In genomic region chr2:18053243-18053950, GRCm38 (mm10) we compare ENCODE assay signal across 18 mouse cellular contexts. TPM values are rescaled to one million over a fixed set of nuclear protein-coding genes. Genes with fewer than 3 reads are reported as not detected.
DNase-seq lines count a peak whose midpoint lies in the region; ATAC-seq and TF ChIP-seq lines count a peak whose summit lies in the region.
"Had no signal": no experiment of that assay in that cellular context is flagged by ENCODE, and none has a peak within 500 bp of the region (broad histone marks: within the 10 kb centered on the region; RNA-seq: fewer than 3 reads in every experiment).

No protein-coding gene starts in this region.

- H3K27me3 ChIP-seq in hindbrain, embryonic 10.5 days (ENCODE audit: insufficient read depth, poor library complexity, severe bottlenecking) = no peaks in the 10 kb centered on the region
- no peaks in the 10 kb centered on the region for H3K27me3 ChIP-seq in hindbrain, postnatal 0 days (ENCODE audit: insufficient read depth, low read length)
- no peaks in the 10 kb centered on the region for H3K27me3 ChIP-seq in forebrain, embryonic 15.5 days
- H3K27me3 ChIP-seq: heart, embryonic 12.5 days; Patski had no signal

- ATAC-seq in hindbrain, postnatal 0 days = no peak
- no peak for ATAC-seq in forebrain, embryonic 15.5 days (replicated peaks)
- ATAC-seq: Patski had no signal

- no peak for TF ChIP-seq CTCF in hindbrain, postnatal 0 days (IDR thresholded peaks at IDR 0.05; ENCODE audit: low read depth)

- no peaks in the 10 kb centered on the region for H3K36me3 ChIP-seq in hindbrain, embryonic 10.5 days
- no peaks in the 10 kb centered on the region for H3K36me3 ChIP-seq in hindbrain, postnatal 0 days (ENCODE audit: insufficient read depth, low read length)
- no peaks in the 10 kb centered on the region for H3K36me3 ChIP-seq in forebrain, embryonic 15.5 days
- H3K36me3 ChIP-seq: heart, embryonic 12.5 days; liver, embryonic 15.5 days had no signal

- H3K9ac ChIP-seq in hindbrain, postnatal 0 days (replicated peaks; ENCODE audit: low read length) = no peak overlapping the region
- H3K9ac ChIP-seq in forebrain, embryonic 15.5 days (replicated peaks) = 0 out of 2 replicates have a peak overlapping the region, but pooled peaks have one; percentile 2
- H3K9ac ChIP-seq: heart, embryonic 12.5 days; liver, embryonic 15.5 days had no signal

- peak overlapping the region; percentile 100 for H3K27ac ChIP-seq in hindbrain, embryonic 10.5 days
- H3K27ac ChIP-seq in hindbrain, postnatal 0 days = no peak overlapping the region
- H3K27ac ChIP-seq in forebrain, embryonic 15.5 days (replicated peaks) = peak overlapping the region; percentile 98
- H3K27ac ChIP-seq: liver, embryonic 15.5 days had no signal

- peaks cover 58% of the 10 kb centered on the region for H3K4me1 ChIP-seq in hindbrain, embryonic 10.5 days (replicated peaks)
- H3K4me1 ChIP-seq in hindbrain, postnatal 0 days (ENCODE audit: insufficient read depth, low read length) = peaks cover 9% of the 10 kb centered on the region; the same call in 1 of the 2 replicates
- peaks cover 63% of the 10 kb centered on the region for H3K4me1 ChIP-seq in forebrain, embryonic 15.5 days

- DNase-seq in hindbrain, embryonic 10.5 days (ENCODE audit: low spot score) = no peak
- DNase-seq in hindbrain, postnatal 0 days (ENCODE audit: low spot score) = no peak
- DNase-seq in Muller cell, postnatal 12 days (ENCODE audit: inconsistent ontology term) = peak; percentile 9
- DNase-seq in embryo, embryonic 11 days = peak; percentile 57
- no peak for DNase-seq in spleen, adult 12 weeks (ENCODE audit: low spot score)
- DNase-seq in cerebellum, postnatal 4 days (ENCODE audit: low spot score in 2 of 2) = no peak
- no peak for DNase-seq in ovary, postnatal 14 days (ENCODE audit: low spot score)

- H3K4me3 ChIP-seq in hindbrain, embryonic 10.5 days = peak overlapping the region; percentile 99
- no peak overlapping the region for H3K4me3 ChIP-seq in hindbrain, postnatal 0 days (ENCODE audit: low read length)
- H3K4me3 ChIP-seq in forebrain, embryonic 15.5 days = no peak overlapping the region
- H3K4me3 ChIP-seq: heart, embryonic 12.5 days; liver, embryonic 15.5 days had no signal

- H3K4me2 ChIP-seq in hindbrain, postnatal 0 days (ENCODE audit: low read depth, low read length) = no peak overlapping the region
- H3K4me2 ChIP-seq in forebrain, embryonic 15.5 days (replicated peaks) = no peak overlapping the region
- H3K4me2 ChIP-seq: liver, embryonic 15.5 days had no signal

- H3K9me3 ChIP-seq in hindbrain, embryonic 10.5 days = no peaks in the 10 kb centered on the region
- no peaks in the 10 kb centered on the region for H3K9me3 ChIP-seq in hindbrain, postnatal 0 days (ENCODE audit: low read length)
- H3K9me3 ChIP-seq in forebrain, embryonic 15.5 days = no peaks in the 10 kb centered on the region
- H3K9me3 ChIP-seq: heart, embryonic 12.5 days; liver, embryonic 15.5 days had no signal

- WGBS in hindbrain, embryonic 10.5 days = 2% methylated on average over 1 of the region's 1 CpGs
- 51% methylated on average over 1 of the region's 1 CpGs for WGBS in hindbrain, postnatal 0 days
- WGBS in forebrain, embryonic 15.5 days = 23% methylated on average over 1 of the region's 1 CpGs

RNA-seq across cellular contexts. Expression of gene Mllt10, which starts 1.6 kb away (rescaled TPM):
- polyA plus RNA-seq in hindbrain, embryonic 10.5 days (2016; fragmentation: Nextera tagmentation; extraction: Ambion mirVana) = 65.0 and 66.0 TPM in 2 replicates
- total RNA-seq in hindbrain, postnatal 0 days (2014; rRNA removed) = 20.1 and 25.6 TPM in 2 replicates
- 30.0 and 34.6 TPM in 2 replicates for polyA plus RNA-seq in hindbrain, postnatal 0 days (2015; fragmentation: Nextera tagmentation; extraction: Ambion mirVana)
- polyA plus RNA-seq in forebrain, embryonic 15.5 days (2015; fragmentation: Nextera tagmentation; extraction: Ambion mirVana) = 61.9 and 66.3 TPM in 2 replicates

RNA-seq across cellular contexts. Expression of gene Skida1, which starts 4.5 kb away (rescaled TPM):
- 19.3 and 21.9 TPM in 2 replicates for polyA plus RNA-seq in hindbrain, embryonic 10.5 days (2016; fragmentation: Nextera tagmentation; extraction: Ambion mirVana)
- 14.1 and 22.7 TPM in 2 replicates for total RNA-seq in hindbrain, postnatal 0 days (2014; rRNA removed)
- 4.4 and 5.0 TPM in 2 replicates for polyA plus RNA-seq in hindbrain, postnatal 0 days (2015; fragmentation: Nextera tagmentation; extraction: Ambion mirVana)
- polyA plus RNA-seq in forebrain, embryonic 15.5 days (2015; fragmentation: Nextera tagmentation; extraction: Ambion mirVana) = 10.9 and 13.8 TPM in 2 replicates
- total RNA-seq: megakaryocyte progenitor cell, adult 5-6 weeks had no signal

RNA-seq across cellular contexts. Expression of gene A930004D18Rik, which starts 15.9 kb away (rescaled TPM):
- 17.5 and 22.5 TPM in 2 replicates for polyA plus RNA-seq in hindbrain, embryonic 10.5 days (2016; fragmentation: Nextera tagmentation; extraction: Ambion mirVana)
- total RNA-seq in hindbrain, postnatal 0 days (2014; rRNA removed) = 2.3 and 3.7 TPM in 2 replicates
- polyA plus RNA-seq in hindbrain, postnatal 0 days (2015; fragmentation: Nextera tagmentation; extraction: Ambion mirVana) = 9.0 and 9.9 TPM in 2 replicates
- polyA plus RNA-seq in forebrain, embryonic 15.5 days (2015; fragmentation: Nextera tagmentation; extraction: Ambion mirVana) = 14.7 and 16.6 TPM in 2 replicates
- total RNA-seq: megakaryocyte progenitor cell, adult 5-6 weeks had no signal

RNA-seq across cellular contexts. Expression of gene H2al2a, which starts 56.6 kb away (rescaled TPM):
- polyA plus RNA-seq in hindbrain, embryonic 10.5 days (2016; fragmentation: Nextera tagmentation; extraction: Ambion mirVana) = not detected in 2 replicates
- total RNA-seq in hindbrain, postnatal 0 days (2014; rRNA removed) = not detected in 2 replicates
- polyA plus RNA-seq in hindbrain, postnatal 0 days (2015; fragmentation: Nextera tagmentation; extraction: Ambion mirVana) = not detected in 2 replicates
- not detected in 2 replicates for polyA plus RNA-seq in forebrain, embryonic 15.5 days (2015; fragmentation: Nextera tagmentation; extraction: Ambion mirVana)
- total RNA-seq: adrenal gland, adult 18-20 months; left cerebral cortex, postnatal 4 days; megakaryocyte progenitor cell, adult 5-6 weeks had no signal
- polyA plus RNA-seq: cortical plate, adult 2 months; heart, embryonic 12.5 days; kidney, embryonic 14.5 days; liver, embryonic 15.5 days; neural tube, embryonic 14.5 days; Patski; small intestine, adult 2 months had no signal

Comparison
In these comparisons a context has a peak if more than half of its experiments do, and no peak if none do; other contexts are left out.
1. DNase-seq: peak in Muller cell, postnatal 12 days (single experiment) and embryo, embryonic 11 days (single experiment); none in hindbrain, embryonic 10.5 days (single experiment), hindbrain, postnatal 0 days (single experiment), spleen, adult 12 weeks (single experiment), cerebellum, postnatal 4 days (0 of 2) and ovary, postnatal 14 days (single experiment).